Mouse (Mus musculus): ENCODE data around the gene Slc25a21. TPM values are rescaled to one million over a fixed set of nuclear protein-coding genes. Genes with fewer than 3 reads are reported as not detected.

The Slc25a21 gene
- polyA plus RNA-seq, 1 experiment from 2014 or later: 12.6 TPM

DNA sequence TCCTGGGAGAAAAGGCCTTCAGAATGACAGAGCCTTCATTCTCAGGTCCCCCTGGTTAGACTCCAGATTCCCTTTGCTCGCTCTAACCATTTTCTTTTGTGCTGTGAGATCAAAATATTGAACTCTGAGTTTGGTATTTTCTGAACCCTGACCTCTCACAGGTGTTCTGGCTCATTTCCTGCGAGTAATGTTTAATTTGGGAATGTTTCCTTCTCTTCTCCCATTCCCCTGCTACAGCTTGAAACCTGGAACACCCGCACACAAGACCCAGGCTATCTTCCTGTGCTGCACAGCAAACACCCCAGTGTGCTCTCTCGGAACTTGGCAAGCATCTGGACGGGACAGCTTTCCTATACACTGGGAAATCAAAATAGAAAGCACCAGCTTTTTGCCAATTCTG is 290.8 kb downstream of the Slc25a21 start:
- Histone ChIP-seq H3K4me1 (ENCODE audit: insufficient read depth) (no peaks in the 10 kb centered on the region), H3K9ac (replicated peaks) (no peak overlapping the region), H3K36me3 (replicated peaks; ENCODE audit: insufficient read depth, low read length) (no peaks in the 10 kb centered on the region), H3K4me2 (ENCODE audit: low read depth, low read length) (no peak overlapping the region), H3K27ac (ENCODE audit: low read depth) (no peak overlapping the region), H3K4me3 (ENCODE audit: low read depth, low read length) (no peak overlapping the region), H3K9me3 (ENCODE audit: low read length) (no peaks in the 10 kb centered on the region), H3K27me3 (ENCODE audit: insufficient read depth, low read length) (no peaks in the 10 kb centered on the region)
- TF ChIP-seq EP300 (IDR thresholded peaks at IDR 0.05; ENCODE audit: low read depth) (no peak), CTCF (IDR thresholded peaks at IDR 0.05; ENCODE audit: low read depth) (no peak)
- 64% methylated on average over 5 of the region's 5 CpGs for WGBS (ENCODE audit: insufficient replicate concordance)
- DNase-seq (no peak), ATAC-seq (no peak)

DNA sequence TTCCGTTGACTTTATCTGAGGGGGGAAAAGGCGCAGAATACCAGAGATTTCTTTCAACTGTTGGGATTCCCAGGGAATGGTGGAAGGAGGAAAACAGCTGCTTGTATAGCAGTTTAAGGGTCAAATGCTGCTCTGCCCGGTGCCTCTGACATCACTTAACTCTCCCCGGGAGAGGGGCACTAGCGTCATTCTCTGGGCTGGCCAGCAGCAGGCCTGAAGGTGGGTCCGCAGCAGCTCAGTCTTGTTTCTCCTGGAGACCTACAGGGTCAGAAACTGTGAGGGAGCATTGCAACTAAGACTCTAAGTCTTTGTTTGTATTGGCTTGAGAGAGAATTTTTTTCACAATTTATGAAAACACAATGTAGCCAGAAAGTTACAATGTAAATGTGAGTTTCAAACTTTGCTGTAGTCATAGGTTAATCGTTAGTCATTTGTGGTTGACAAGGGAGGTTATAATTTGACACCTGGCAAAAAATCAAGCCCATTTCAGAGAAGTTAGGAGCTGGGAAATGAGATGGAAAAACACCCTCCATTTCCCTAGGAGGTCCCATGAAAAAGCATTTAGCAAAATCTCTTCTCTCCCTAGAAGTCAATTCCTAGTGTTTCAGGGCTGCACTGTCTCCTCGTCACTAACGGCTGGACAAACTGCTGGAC is 291.5 kb downstream of the Slc25a21 start:
- no peak overlapping the region for H3K4me3 ChIP-seq (ENCODE audit: low read depth, low read length)
- H3K9me3 ChIP-seq (ENCODE audit: low read length): no peaks in the 10 kb centered on the region
- H3K36me3 ChIP-seq (replicated peaks; ENCODE audit: insufficient read depth, low read length): no peaks in the 10 kb centered on the region
- DNase-seq (no peak), ATAC-seq (no peak)
- H3K4me2 ChIP-seq (ENCODE audit: low read depth, low read length): no peak overlapping the region
- TF ChIP-seq EP300 (IDR thresholded peaks at IDR 0.05; ENCODE audit: low read depth) (no peak), CTCF (IDR thresholded peaks at IDR 0.05; ENCODE audit: low read depth) (no peak)
- no peak overlapping the region for H3K9ac ChIP-seq (replicated peaks)
- H3K27ac ChIP-seq (ENCODE audit: low read depth): no peak overlapping the region
- H3K4me1 ChIP-seq (ENCODE audit: insufficient read depth): no peaks in the 10 kb centered on the region
- no peaks in the 10 kb centered on the region for H3K27me3 ChIP-seq (ENCODE audit: insufficient read depth, low read length)
- WGBS (ENCODE audit: insufficient replicate concordance): 50% methylated on average over 9 of the region's 9 CpGs

DNA sequence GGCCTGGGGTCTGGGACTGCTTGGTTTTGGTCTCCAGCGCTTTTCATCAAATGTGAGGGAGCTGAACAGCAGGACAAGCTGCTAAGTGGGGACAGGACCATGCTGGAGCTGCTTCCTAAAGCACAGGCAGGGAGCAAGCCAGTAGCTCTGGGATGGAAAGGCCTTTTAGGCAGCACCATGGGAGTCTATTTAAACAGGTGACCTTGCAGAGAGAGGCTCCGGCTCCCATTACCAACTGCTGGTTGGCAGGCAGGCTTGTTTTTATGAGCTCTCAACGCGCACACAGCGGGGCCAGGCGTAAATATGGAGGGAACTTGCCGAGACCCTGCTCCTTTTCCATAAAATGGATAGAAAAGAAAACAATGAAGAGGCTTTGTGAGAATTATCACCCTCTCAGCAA is 292.1 kb downstream of the Slc25a21 start:
- H3K4me3 ChIP-seq (ENCODE audit: low read depth, low read length): no peak overlapping the region
- ATAC-seq: no peak
- H3K36me3 ChIP-seq (replicated peaks; ENCODE audit: insufficient read depth, low read length): no peaks in the 10 kb centered on the region
- WGBS (ENCODE audit: insufficient replicate concordance): 59% methylated on average over 7 of the region's 7 CpGs
- TF ChIP-seq EP300 (IDR thresholded peaks at IDR 0.05; ENCODE audit: low read depth): no peak
- no peak for TF ChIP-seq CTCF (IDR thresholded peaks at IDR 0.05; ENCODE audit: low read depth)
- no peak overlapping the region for H3K9ac ChIP-seq (replicated peaks)
- H3K27me3 ChIP-seq (ENCODE audit: insufficient read depth, low read length): no peaks in the 10 kb centered on the region
- DNase-seq: no peak
- no peaks in the 10 kb centered on the region for H3K9me3 ChIP-seq (ENCODE audit: low read length)
- H3K27ac ChIP-seq (ENCODE audit: low read depth): no peak overlapping the region
- no peaks in the 10 kb centered on the region for H3K4me1 ChIP-seq (ENCODE audit: insufficient read depth)
- no peak overlapping the region for H3K4me2 ChIP-seq (ENCODE audit: low read depth, low read length)

DNA sequence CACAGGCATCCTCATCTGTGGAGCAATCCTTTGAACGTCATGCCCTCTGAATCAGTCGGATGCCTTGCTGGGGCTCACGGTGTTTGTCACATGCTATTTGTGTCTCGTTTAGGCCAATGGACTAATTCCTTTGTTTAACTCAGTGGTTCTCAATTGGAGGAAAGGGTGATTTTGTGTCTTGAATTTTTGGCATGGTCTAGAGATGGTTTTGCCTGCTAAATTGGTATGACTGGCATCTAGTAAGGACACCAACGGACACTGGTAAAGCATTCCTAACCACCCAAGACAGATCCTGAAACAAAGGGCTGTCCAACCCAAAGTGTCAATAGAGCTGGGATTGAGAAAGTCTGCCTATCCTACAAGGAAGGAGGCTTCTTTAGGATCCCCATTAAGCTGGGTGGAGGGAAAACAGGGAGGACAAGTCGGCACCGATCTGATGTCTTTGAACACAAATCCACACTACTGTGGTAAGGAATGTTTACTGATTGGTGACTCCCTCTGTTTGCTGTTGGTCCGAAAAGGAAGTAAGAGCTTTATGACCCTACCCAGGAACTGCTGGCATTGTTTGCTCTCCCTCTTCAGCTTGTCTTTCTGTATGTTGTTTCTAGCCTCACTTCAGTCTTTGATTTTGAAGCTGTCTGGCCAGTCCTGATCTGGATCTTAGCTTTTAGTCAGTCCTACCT is 294.4 kb downstream of the Slc25a21 start:
- no peaks in the 10 kb centered on the region for H3K9me3 ChIP-seq (ENCODE audit: low read length)
- H3K4me1 ChIP-seq (ENCODE audit: insufficient read depth): no peaks in the 10 kb centered on the region
- WGBS (ENCODE audit: insufficient replicate concordance): 52% methylated on average over 8 of the region's 8 CpGs
- no peak overlapping the region for H3K4me3 ChIP-seq (ENCODE audit: low read depth, low read length)
- no peaks in the 10 kb centered on the region for H3K27me3 ChIP-seq (ENCODE audit: insufficient read depth, low read length)
- TF ChIP-seq CTCF (IDR thresholded peaks at IDR 0.05; ENCODE audit: low read depth) (no peak), EP300 (IDR thresholded peaks at IDR 0.05; ENCODE audit: low read depth) (no peak)
- H3K9ac ChIP-seq (replicated peaks): no peak overlapping the region
- H3K4me2 ChIP-seq (ENCODE audit: low read depth, low read length): no peak overlapping the region
- ATAC-seq: no peak
- no peak overlapping the region for H3K27ac ChIP-seq (ENCODE audit: low read depth)
- DNase-seq: no peak
- no peaks in the 10 kb centered on the region for H3K36me3 ChIP-seq (replicated peaks; ENCODE audit: insufficient read depth, low read length)

DNA sequence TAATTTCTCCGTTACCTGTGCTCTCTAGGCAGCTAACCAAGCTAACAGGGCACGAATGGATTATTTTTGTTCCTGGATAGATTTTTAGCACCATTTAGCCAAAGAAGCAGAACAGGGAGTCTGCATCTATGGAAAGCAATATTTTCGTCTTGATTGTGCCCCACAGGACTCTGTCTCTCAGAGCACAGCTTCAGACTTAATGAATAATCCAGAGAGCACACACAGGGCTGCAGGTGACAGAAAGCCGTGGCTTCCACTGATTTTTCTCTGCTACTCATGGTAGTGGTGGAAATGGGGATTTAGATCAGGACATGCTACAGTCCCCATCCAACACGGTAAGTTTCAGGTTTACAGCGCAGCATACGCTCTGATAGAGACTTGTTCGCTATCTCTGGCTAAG is 299.3 kb downstream of the Slc25a21 start:
- peak; percentile 60 for ATAC-seq
- 76% methylated on average over 8 of the region's 8 CpGs for WGBS (ENCODE audit: insufficient replicate concordance)
- H3K4me1 ChIP-seq (ENCODE audit: insufficient read depth): no peaks in the 10 kb centered on the region

DNA sequence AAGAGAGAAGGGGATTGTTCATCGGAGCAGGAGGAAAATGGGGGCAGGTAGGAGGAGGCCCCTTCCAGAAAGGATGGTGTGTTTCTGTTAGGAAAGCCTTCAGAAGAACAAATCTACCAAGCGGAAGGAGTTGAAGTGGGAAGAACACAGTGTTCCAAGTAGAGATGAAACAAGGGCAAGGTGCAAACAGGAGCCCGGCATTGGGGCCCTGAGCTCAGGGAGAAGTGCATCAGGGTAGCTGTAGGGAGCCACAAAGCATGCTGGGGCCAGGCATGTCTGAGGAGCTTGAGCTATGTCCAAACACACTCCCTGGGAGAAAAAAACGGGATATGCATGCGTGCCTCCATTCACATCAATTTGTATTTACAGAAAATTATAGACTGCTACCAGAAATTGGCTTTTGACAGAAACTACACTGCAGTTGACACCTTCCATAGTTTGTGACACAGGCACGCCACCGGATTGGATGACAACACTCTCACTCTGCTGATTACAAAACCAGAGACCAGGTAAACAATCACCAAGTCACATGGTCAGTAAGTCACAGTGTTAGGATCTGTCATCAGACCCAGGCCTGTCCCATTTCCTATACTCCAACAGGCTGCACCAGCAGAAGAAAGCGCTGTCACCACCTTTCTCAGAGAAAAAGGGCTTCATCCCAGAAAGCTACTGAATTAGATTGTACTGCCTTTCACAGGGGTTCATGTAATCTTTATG is 299.9 kb downstream of the Slc25a21 start:
- Histone ChIP-seq H3K9ac (replicated peaks) (no peak overlapping the region), H3K36me3 (replicated peaks; ENCODE audit: insufficient read depth, low read length) (no peaks in the 10 kb centered on the region), H3K27ac (ENCODE audit: low read depth) (no peak overlapping the region), H3K4me2 (ENCODE audit: low read depth, low read length) (no peak overlapping the region), H3K9me3 (ENCODE audit: low read length) (no peaks in the 10 kb centered on the region), H3K4me1 (ENCODE audit: insufficient read depth) (no peaks in the 10 kb centered on the region), H3K4me3 (ENCODE audit: low read depth, low read length) (no peak overlapping the region), H3K27me3 (ENCODE audit: insufficient read depth, low read length) (no peaks in the 10 kb centered on the region)
- peak; percentile 99 for ATAC-seq
- WGBS (ENCODE audit: insufficient replicate concordance): 75% methylated on average over 8 of the region's 8 CpGs
- peak; percentile 15 for DNase-seq
- TF ChIP-seq EP300 (IDR thresholded peaks at IDR 0.05; ENCODE audit: low read depth) (no peak), CTCF (IDR thresholded peaks at IDR 0.05; ENCODE audit: low read depth) (no peak)

More for the DNA sequence above, 299.3 kb downstream of the Slc25a21 start:
- no peak overlapping the region for H3K4me3 ChIP-seq (ENCODE audit: low read depth, low read length)
- TF ChIP-seq EP300 (IDR thresholded peaks at IDR 0.05; ENCODE audit: low read depth) (no peak), CTCF (IDR thresholded peaks at IDR 0.05; ENCODE audit: low read depth) (no peak)
- no peaks in the 10 kb centered on the region for H3K27me3 ChIP-seq (ENCODE audit: insufficient read depth, low read length)
- H3K9me3 ChIP-seq (ENCODE audit: low read length): no peaks in the 10 kb centered on the region
- H3K4me2 ChIP-seq (ENCODE audit: low read depth, low read length): no peak overlapping the region
- DNase-seq: no peak
- no peak overlapping the region for H3K9ac ChIP-seq (replicated peaks)
- H3K27ac ChIP-seq (ENCODE audit: low read depth): no peak overlapping the region
- H3K36me3 ChIP-seq (replicated peaks; ENCODE audit: insufficient read depth, low read length): no peaks in the 10 kb centered on the region

Measured in liver, postnatal 0 days (tissue).